Mouse (Mus musculus): ENCODE measurements around the gene Noc2l. TPM values are rescaled to one million over a fixed set of nuclear protein-coding genes. Genes with fewer than 3 reads are reported as not detected.

The Noc2l gene
- polyA plus RNA-seq (2012; ENCODE audit: low replicate concordance): 30.7 and 35.6 TPM in 2 replicates

GRCm38 (mm10) chr4:156235808-156236533, at the start of gene Noc2l:
Noc2l (plus strand) TSS chr4:156236010.

GRCm38 (mm10) chr4:156197131-156197828, 38.5 kb upstream of the Noc2l start, which contains the start of gene Agrn:
Agrn (minus strand) TSS chr4:156197488.

GRCm38 (mm10) chr4:156200623-156201475, 35.0 kb upstream of the Noc2l start, which contains the start of gene Isg15:
Isg15 (minus strand) TSS chr4:156200818.

GRCm38 (mm10) chr4:156203001-156203412, 32.8 kb upstream of the Noc2l start, which contains the start of gene AW011738:
AW011738 (plus strand) TSS chr4:156203304.

GRCm38 (mm10) chr4:156215649-156216048, 20.2 kb upstream of the Noc2l start, which contains the start of gene Perm1:
Perm1 (plus strand) TSS chr4:156215868.

GRCm38 (mm10) chr4:156234701-156235213, 1.1 kb upstream of the Noc2l start, which contains the start of gene Plekhn1:
Plekhn1 (minus strand) TSS chr4:156234857.

GRCm38 (mm10) chr4:156255078-156255839, 19.4 kb downstream of the Noc2l start, which contains the start of gene Samd11:
Samd11 (minus strand) TSS chr4:156255657.

Other genes with a start within 250 kb of the Noc2l start
- gene B3galt6, start 243.4 kb upstream of the Noc2l start, polyA plus RNA-seq (2012; ENCODE audit: low replicate concordance): 2.3 and 3.4 TPM in 2 replicates
- gene Sdf4, start 243.1 kb upstream of the Noc2l start, polyA plus RNA-seq (2012; ENCODE audit: low replicate concordance): 64.0 and 98.8 TPM in 2 replicates
- gene Tnfrsf4, start 222.2 kb upstream of the Noc2l start, polyA plus RNA-seq (2012; ENCODE audit: low replicate concordance): 10.9 and 18.7 TPM in 2 replicates
- gene Tnfrsf18, start 209.8 kb upstream of the Noc2l start, polyA plus RNA-seq (2012; ENCODE audit: low replicate concordance): 31.9 and 46.2 TPM in 2 replicates
- gene Ttll10, start 176.6 kb upstream of the Noc2l start, polyA plus RNA-seq (2012; ENCODE audit: low replicate concordance): not detected in 2 replicates
- gene 9430015G10Rik, start 126.0 kb upstream of the Noc2l start, polyA plus RNA-seq (2012; ENCODE audit: low replicate concordance): 11.6 and 15.9 TPM in 2 replicates
- 0.33 and 0.59 TPM in 2 replicates for gene Rnf223, start 105.5 kb upstream of the Noc2l start, polyA plus RNA-seq (2012; ENCODE audit: low replicate concordance)
- gene Agrn, start 38.5 kb upstream of the Noc2l start, polyA plus RNA-seq (2012; ENCODE audit: low replicate concordance): 10.3 and 11.1 TPM in 2 replicates
- 10.3 and 18.8 TPM in 2 replicates for gene Isg15, start 35.2 kb upstream of the Noc2l start, polyA plus RNA-seq (2012; ENCODE audit: low replicate concordance)
- 30.9 and 85.0 TPM in 2 replicates for gene AW011738, start 32.7 kb upstream of the Noc2l start, polyA plus RNA-seq (2012; ENCODE audit: low replicate concordance)
- gene Perm1, start 20.1 kb upstream of the Noc2l start, polyA plus RNA-seq (2012; ENCODE audit: low replicate concordance): 0.26 and 0.34 TPM in 2 replicates
- gene Plekhn1, start 1.2 kb upstream of the Noc2l start, polyA plus RNA-seq (2012; ENCODE audit: low replicate concordance): 26.7 and 39.1 TPM in 2 replicates
- 3.6 and 16.4 TPM in 2 replicates for gene Samd11, start 19.6 kb downstream of the Noc2l start, polyA plus RNA-seq (2012; ENCODE audit: low replicate concordance)
- not detected in 2 replicates for gene Vmn2r-ps159, start 95.1 kb downstream of the Noc2l start, polyA plus RNA-seq (2012; ENCODE audit: low replicate concordance)